ENCODE assay signal across 8 mouse cellular contexts in genomic region chr12:65075733-65076310, GRCm38 (mm10). TPM values are rescaled to one million over a fixed set of nuclear protein-coding genes. Genes with fewer than 3 reads are reported as not detected.
A peak's percentile ranks its signal among the peaks of the same experiment; 100 is the strongest.
DNase-seq lines count a peak whose midpoint lies in the region; ATAC-seq lines count a peak whose summit lies in the region.

No protein-coding gene starts in this region.

- peaks cover 29% of the 10 kb centered on the region for H3K4me1 ChIP-seq in heart, embryonic 12.5 days (replicated peaks)
- H3K4me1 ChIP-seq in hindbrain, embryonic 16.5 days (ENCODE audit: control insufficient read depth, insufficient read depth, low read depth, low read length): peaks cover 25% of the 10 kb centered on the region
- H3K4me1 ChIP-seq in midbrain, embryonic 14.5 days (ENCODE audit: control insufficient read depth, insufficient read depth, low read length): peaks cover 29% of the 10 kb centered on the region

- H3K27me3 ChIP-seq in heart, embryonic 12.5 days (replicated peaks): no peaks in the 10 kb centered on the region
- no peaks in the 10 kb centered on the region for H3K27me3 ChIP-seq in hindbrain, embryonic 16.5 days (replicated peaks; ENCODE audit: control insufficient read depth, insufficient read depth, low read length)
- H3K27me3 ChIP-seq in midbrain, embryonic 14.5 days (ENCODE audit: control insufficient read depth, insufficient read depth, low read length): no peaks in the 10 kb centered on the region

- H3K36me3 ChIP-seq in heart, embryonic 12.5 days: peaks cover 14% of the 10 kb centered on the region; the same call in 1 of the 2 replicates
- no peaks in the 10 kb centered on the region for H3K36me3 ChIP-seq in hindbrain, embryonic 16.5 days (ENCODE audit: control insufficient read depth, insufficient read depth, low read length)
- peaks cover 4% of the 10 kb centered on the region; the same call in 1 of the 2 replicates for H3K36me3 ChIP-seq in midbrain, embryonic 14.5 days (ENCODE audit: control insufficient read depth, insufficient read depth, low read length)

- peak overlapping the region; percentile 82 for H3K27ac ChIP-seq in heart, embryonic 12.5 days (ENCODE audit: poor library complexity, severe bottlenecking)
- peak overlapping the region; percentile 93 for H3K27ac ChIP-seq in hindbrain, embryonic 16.5 days (ENCODE audit: low read depth, low read length)
- H3K27ac ChIP-seq in midbrain, embryonic 14.5 days (replicated peaks; ENCODE audit: low read depth, low read length): peak overlapping the region; percentile 78

- peak overlapping the region; percentile 90 for H3K9ac ChIP-seq in heart, embryonic 12.5 days
- H3K9ac ChIP-seq in hindbrain, embryonic 16.5 days (ENCODE audit: low read depth, low read length): peak overlapping the region; percentile 92
- peak overlapping the region; percentile 69 for H3K9ac ChIP-seq in midbrain, embryonic 14.5 days (replicated peaks; ENCODE audit: low read length)

- intact Hi-C loops in heart, postnatal 36 days (cut with DNase I): loop anchor here (5.0 kb wide), 1 partner anchor 96 kb away; the partner anchor contains the start of gene Mis18bp1
- intact Hi-C loops in left cerebral cortex, postnatal 4 days (cut with DNase I): no loop called here

- ATAC-seq in heart, embryonic 12.5 days (ENCODE audit: insufficient number of reproducible peaks, low FRiP score): no peak
- peak; percentile 7 for ATAC-seq in hindbrain, embryonic 16.5 days
- peak; percentile 3; the same call in 1 of the 2 replicates for ATAC-seq in midbrain, embryonic 14.5 days (ENCODE audit: low FRiP score, low TSS enrichment)

- whole genome bisulfite sequencing in heart, embryonic 12.5 days: 0% methylated on average over 40 of the region's 41 CpGs
- 0% methylated on average over 38 of the region's 41 CpGs for WGBS in hindbrain, embryonic 16.5 days
- WGBS in midbrain, embryonic 14.5 days: under 1% methylated on average over 41 of the region's 41 CpGs

- no peaks in the 10 kb centered on the region for H3K9me3 ChIP-seq in heart, embryonic 12.5 days (replicated peaks)
- H3K9me3 ChIP-seq in hindbrain, embryonic 16.5 days (ENCODE audit: control insufficient read depth, low read length): no peaks in the 10 kb centered on the region
- H3K9me3 ChIP-seq in midbrain, embryonic 14.5 days (ENCODE audit: control insufficient read depth, low read length): no peaks in the 10 kb centered on the region

- peak overlapping the region; percentile 89 for H3K4me3 ChIP-seq in heart, embryonic 12.5 days
- H3K4me3 ChIP-seq in hindbrain, embryonic 16.5 days (ENCODE audit: low read length): peak overlapping the region; percentile 92
- peak overlapping the region; percentile 85 for H3K4me3 ChIP-seq in midbrain, embryonic 14.5 days (replicated peaks; ENCODE audit: low read depth, low read length)

- DNase-seq in heart, postnatal 36 days: no peak
- DNase-seq in 416B (ENCODE audit: low read depth): peak; percentile 43
- peak; percentile 38 for DNase-seq in brain, adult 2 months (ENCODE audit: low read depth, low spot score)
- no peak for DNase-seq in midbrain, embryonic 14.5 days
- DNase-seq in urinary bladder, postnatal 10 days (ENCODE audit: low spot score): no peak
- DNase-seq in left cerebral cortex, postnatal 4 days: no peak

- peak overlapping the region; percentile 87 for H3K4me2 ChIP-seq in heart, embryonic 12.5 days
- peak overlapping the region; percentile 71 for H3K4me2 ChIP-seq in hindbrain, embryonic 16.5 days (ENCODE audit: low read length)
- peak overlapping the region; percentile 89 for H3K4me2 ChIP-seq in midbrain, embryonic 14.5 days (ENCODE audit: low read length)

RNA-seq across cellular contexts. Expression of gene Fancm, which starts 0.4 kb away (rescaled TPM):
- polyA plus RNA-seq in heart, embryonic 12.5 days (2016; fragmentation: Nextera tagmentation; extraction: Ambion mirVana): 13.8 and 15.1 TPM in 2 replicates
- total RNA-seq in heart, postnatal 36 days (2021): 1 to 10 TPM; 3.0 to 5.1 TPM
- polyA plus RNA-seq in hindbrain, embryonic 16.5 days (2015; fragmentation: Nextera tagmentation; extraction: Ambion mirVana): 5.9 and 6.7 TPM in 2 replicates
- polyA plus RNA-seq in midbrain, embryonic 14.5 days (2014; fragmentation: Nextera tagmentation; extraction: Ambion mirVana): 8.3 and 8.6 TPM in 2 replicates
- total RNA-seq in left cerebral cortex, postnatal 4 days (2021): 10 to 100 TPM; 13.0 to 18.6 TPM

RNA-seq across cellular contexts. Expression of gene Fkbp3, which starts 2.0 kb away (rescaled TPM):
- 512 and 531 TPM in 2 replicates for polyA plus RNA-seq in heart, embryonic 12.5 days (2016; fragmentation: Nextera tagmentation; extraction: Ambion mirVana)
- total RNA-seq in heart, postnatal 36 days (2021): 100 to 1,000 TPM; 238 to 256 TPM
- polyA plus RNA-seq in hindbrain, embryonic 16.5 days (2015; fragmentation: Nextera tagmentation; extraction: Ambion mirVana): 388 and 458 TPM in 2 replicates
- 396 and 403 TPM in 2 replicates for polyA plus RNA-seq in midbrain, embryonic 14.5 days (2014; fragmentation: Nextera tagmentation; extraction: Ambion mirVana)
- total RNA-seq in left cerebral cortex, postnatal 4 days (2021): 100 to 1,000 TPM; 168 to 186 TPM

RNA-seq across cellular contexts. Expression of gene Prpf39, which starts 39.7 kb away (rescaled TPM):
- 43.8 and 45.3 TPM in 2 replicates for polyA plus RNA-seq in heart, embryonic 12.5 days (2016; fragmentation: Nextera tagmentation; extraction: Ambion mirVana)
- total RNA-seq in heart, postnatal 36 days (2021): 10 to 100 TPM; 11.3 to 13.4 TPM
- 45.4 and 45.8 TPM in 2 replicates for polyA plus RNA-seq in hindbrain, embryonic 16.5 days (2015; fragmentation: Nextera tagmentation; extraction: Ambion mirVana)
- polyA plus RNA-seq in midbrain, embryonic 14.5 days (2014; fragmentation: Nextera tagmentation; extraction: Ambion mirVana): 57.4 and 61.2 TPM in 2 replicates
- total RNA-seq in left cerebral cortex, postnatal 4 days (2021): 10 to 100 TPM; 60.2 to 62.9 TPM

Comparison
In these comparisons a context has a peak if more than half of its experiments do, and no peak if none do; other contexts are left out.
1. DNase-seq: peak in 416B (single experiment) and brain, adult 2 months (single experiment); none in heart, postnatal 36 days (0 of 2), midbrain, embryonic 14.5 days (single experiment), urinary bladder, postnatal 10 days (single experiment) and left cerebral cortex, postnatal 4 days (single experiment).
2. Peak in every context shown above with its lines, with median percentiles within 50 percentile points of each other: H3K27ac ChIP-seq, H3K4me2 ChIP-seq, H3K4me3 ChIP-seq and H3K9ac ChIP-seq.